Mouse (Mus musculus): ENCODE data around the gene Frmd4b. TPM values are rescaled to one million over a fixed set of nuclear protein-coding genes. Genes with fewer than 3 reads are reported as not detected.

Gene Frmd4b
- total RNA-seq (2021): 10 to 100 TPM; 31.2 to 33.8 TPM
- long read RNA-seq, full-length matches to known transcripts: 5 of 8 reads
- long read RNA-seq, partial matches to known transcripts: 0 of 8 reads
- long read RNA-seq, other reads (novel, unspliced or antisense): 3 of 8 reads

DNA sequence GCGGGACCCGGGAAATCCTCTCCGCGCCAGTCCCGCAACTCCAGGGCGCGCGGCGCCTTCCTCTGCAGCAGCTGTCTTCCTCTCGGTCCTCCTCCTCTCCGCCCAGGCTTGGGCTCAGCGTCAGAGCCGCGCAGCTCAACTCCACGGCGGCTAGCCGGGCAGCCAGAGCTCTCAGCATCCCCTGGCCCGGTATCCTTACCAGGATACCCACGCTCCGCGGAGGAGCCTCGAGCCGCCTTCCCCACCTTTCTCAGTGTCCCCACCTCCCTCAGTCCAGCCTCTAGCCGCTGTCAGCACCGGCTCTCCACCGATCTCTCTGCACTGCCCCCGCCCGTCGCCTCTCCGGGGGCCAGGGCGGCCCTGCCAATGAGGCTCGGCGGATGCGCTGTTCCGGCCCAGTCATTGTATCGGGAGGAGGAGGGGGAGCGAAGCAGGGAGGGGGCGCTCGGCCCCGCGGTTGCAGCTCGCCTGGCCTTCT is at the start of gene Frmd4b:
Gene Frmd4b (minus strand): TSS at position 276 of the 478 bp plus-strand sequence.
- peak; percentile 67 to 76 for DNase-seq (ENCODE audit: low spot score in 2 of 2)

- no peak for DNase-seq (ENCODE audit: low spot score in 2 of 2)
These were observed 49.1 kb upstream of the Frmd4b start for GRCm38 (mm10) chr6:97666417-97666816.

GRCm38 (mm10) chr6:97658921-97659320 is 41.6 kb upstream of the Frmd4b start:
- no peak for DNase-seq (ENCODE audit: low spot score in 2 of 2)

GRCm38 (mm10) chr6:97655986-97656385 is 38.6 kb upstream of the Frmd4b start:
- DNase-seq (ENCODE audit: low spot score in 2 of 2): no peak

DNA sequence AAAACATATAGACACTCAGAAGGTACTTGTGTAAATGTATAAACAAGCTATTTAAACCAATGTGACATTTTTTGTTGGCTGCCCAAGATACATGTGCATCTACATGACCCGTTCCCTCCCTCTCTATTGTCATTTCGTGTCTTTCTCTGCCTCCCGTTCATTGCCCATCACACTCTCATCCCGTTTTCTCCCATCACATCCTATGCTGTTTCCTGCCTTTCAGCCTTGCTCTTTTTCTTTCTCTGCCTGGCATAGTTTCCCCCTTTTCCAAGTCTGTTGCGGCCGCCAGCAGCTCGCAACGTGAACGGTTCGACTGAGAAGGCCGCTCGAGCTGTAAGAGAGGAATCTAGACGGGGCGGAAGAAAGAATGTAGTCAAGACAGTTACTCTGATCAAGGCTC is 30.2 kb upstream of the Frmd4b start:
- DNase-seq (ENCODE audit: low spot score in 2 of 2): no peak

- no peak for DNase-seq (ENCODE audit: low spot score in 2 of 2)
These were observed 6.0 kb upstream of the Frmd4b start for GRCm38 (mm10) chr6:97623330-97623729.

GRCm38 (mm10) chr6:97622236-97622635 is 4.9 kb upstream of the Frmd4b start:
- no peak for DNase-seq (ENCODE audit: low spot score in 2 of 2)

GRCm38 (mm10) chr6:97617774-97618173 is 433 bp upstream of the Frmd4b start:
- no peak for DNase-seq (ENCODE audit: low spot score in 2 of 2)

DNA sequence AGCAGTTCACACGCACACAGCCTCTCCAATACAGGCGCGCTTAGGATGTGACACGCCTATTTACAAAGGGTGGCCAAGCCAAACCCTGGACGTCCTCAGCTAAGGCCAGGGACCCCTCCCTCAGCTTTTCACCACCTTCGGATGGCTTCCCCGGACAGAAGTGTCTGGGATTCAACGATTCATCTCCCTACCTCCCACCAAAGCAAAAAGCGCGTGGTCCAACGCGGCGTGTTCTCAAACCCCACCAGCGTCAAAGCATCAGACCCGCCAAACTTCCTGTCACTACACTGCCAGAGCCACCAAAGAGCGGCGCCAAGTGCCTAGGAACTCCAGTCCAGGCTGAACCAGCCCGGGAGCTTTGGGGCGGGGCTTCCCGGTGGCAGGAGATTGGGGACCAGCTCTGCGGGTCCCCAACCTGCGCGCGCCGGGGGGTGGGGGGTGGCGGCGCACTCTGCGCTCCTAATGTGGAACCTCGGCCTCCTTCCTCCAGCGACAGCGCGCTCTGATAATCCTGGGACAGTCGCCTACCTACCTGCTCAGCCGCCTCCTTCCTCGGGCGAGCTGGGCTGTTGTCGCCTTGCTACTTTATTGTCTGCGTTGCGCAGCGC is 579 bp downstream of the Frmd4b start:
- peak; percentile 58 to 65 for DNase-seq (ENCODE audit: low spot score in 2 of 2)

DNA sequence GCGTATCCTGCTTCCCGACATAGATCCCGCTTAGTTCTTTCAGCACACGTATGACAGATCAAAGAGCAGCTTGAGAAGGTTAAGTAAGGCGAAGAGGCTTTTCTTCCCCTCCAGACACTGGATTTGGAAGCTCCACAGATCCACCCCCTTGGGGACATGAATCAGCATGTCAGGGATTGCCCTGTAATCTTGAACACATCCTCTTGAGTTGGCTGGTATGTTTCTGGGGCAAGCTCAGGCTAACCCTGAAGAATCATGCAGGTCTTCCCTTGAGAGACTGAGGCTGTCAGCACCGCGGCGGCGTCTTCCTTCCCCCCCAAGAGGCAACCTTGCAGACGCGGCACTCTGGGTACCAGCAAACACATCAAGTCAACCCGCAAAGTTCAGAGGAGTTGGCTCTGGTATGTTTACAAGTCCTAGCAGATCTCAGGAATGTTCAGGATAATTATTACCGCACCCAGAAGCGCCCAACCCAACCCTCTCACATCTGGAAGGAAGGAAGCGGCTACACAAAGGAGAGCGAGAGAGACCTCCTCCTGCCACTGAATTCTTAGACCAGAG is 1.4 kb downstream of the Frmd4b start:
- DNase-seq (ENCODE audit: low spot score in 2 of 2): no peak

DNA sequence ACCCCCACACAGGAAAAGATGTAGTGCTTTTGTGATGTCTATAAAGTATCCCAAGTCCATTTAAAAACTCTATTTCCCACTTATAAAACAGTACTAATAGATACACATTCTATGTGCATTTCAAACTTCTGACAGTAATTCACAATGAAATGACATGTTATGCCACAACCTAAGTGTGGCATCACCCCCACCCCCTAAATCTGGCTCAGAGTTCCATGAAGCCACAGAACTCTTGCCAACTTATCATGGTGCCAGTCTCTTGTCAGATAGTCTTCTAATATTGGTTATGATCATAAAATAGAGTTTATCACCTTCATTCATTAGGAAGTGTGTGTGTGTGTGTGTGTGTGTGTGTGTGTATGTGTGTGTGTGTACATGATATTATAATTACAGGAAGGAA is 3.2 kb downstream of the Frmd4b start:
- no peak for DNase-seq (ENCODE audit: low spot score in 2 of 2)

- DNase-seq (ENCODE audit: low spot score in 2 of 2): no peak
These were observed 4.5 kb downstream of the Frmd4b start for GRCm38 (mm10) chr6:97612861-97613260.

DNA sequence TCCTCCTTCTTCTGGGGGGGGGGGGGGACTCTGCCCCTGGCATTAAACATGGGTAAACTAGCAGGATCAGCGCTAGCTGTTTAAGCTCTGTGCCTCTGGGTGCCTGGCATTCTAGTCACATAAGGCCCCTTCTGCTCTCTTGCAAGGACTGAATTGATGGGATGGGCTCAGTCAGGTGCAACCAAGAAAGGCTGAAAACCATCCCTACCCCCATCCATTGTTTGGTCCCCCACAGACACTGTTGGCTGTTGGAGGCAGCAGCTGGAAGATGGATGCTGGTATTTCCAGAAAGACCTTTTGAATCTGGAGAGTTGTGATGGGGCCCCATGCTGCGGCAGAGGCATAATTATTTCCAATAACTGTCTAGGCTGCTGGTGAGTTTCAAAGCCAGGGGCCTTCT is 7.3 kb downstream of the Frmd4b start:
- DNase-seq (ENCODE audit: low spot score in 2 of 2): no peak

- DNase-seq (ENCODE audit: low spot score in 2 of 2): no peak
These were observed 9.7 kb downstream of the Frmd4b start for GRCm38 (mm10) chr6:97607646-97608045.

GRCm38 (mm10) chr6:97595218-97595617 is 22.1 kb downstream of the Frmd4b start:
- no peak for DNase-seq (ENCODE audit: low spot score in 2 of 2)

GRCm38 (mm10) chr6:97594589-97594988 is 22.8 kb downstream of the Frmd4b start:
- DNase-seq (ENCODE audit: low spot score in 2 of 2): no peak

DNA sequence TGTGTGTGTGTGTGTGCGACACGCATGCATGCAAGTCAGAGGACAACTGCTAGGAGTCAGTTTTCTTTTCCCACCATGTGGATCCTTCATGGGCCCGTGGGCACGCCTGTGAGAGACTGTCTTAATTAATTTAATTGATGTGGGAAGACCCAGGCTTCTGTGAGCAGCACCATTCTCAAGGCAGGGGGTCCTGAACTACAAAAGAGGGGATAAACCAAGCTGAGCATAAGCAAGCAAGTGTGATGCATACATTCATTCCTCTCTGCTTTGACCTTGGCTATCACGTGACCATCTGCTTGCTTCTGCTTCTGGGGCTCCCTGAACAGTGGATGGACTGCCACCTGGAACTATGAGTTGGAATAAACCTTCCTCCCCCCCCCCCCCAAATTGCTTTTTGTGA is 27.1 kb downstream of the Frmd4b start:
- no peak for DNase-seq (ENCODE audit: low spot score in 2 of 2)

DNA sequence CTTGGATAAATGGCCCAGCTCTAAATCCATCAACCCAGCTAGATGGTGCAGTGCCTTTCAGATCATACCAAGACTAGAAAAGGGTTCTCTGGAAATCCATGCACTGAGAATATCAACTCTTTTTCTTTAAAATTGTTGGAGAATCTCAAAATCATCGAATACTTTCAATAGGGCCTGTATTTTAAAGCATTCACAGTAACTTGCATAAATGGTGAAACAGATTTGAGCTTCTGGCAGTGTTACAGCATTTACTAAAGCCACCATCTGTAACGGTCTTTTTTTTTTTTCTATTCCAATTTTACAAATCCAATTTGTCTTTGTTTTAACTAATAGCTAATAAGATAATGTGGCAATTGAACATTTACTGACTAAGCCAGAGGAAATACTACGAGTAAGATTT is 27.8 kb downstream of the Frmd4b start:
- DNase-seq (ENCODE audit: low spot score in 2 of 2): no peak

- DNase-seq (ENCODE audit: low spot score in 2 of 2): no peak
These were observed 28.3 kb downstream of the Frmd4b start for GRCm38 (mm10) chr6:97589031-97589430.

- no peak for DNase-seq (ENCODE audit: low spot score in 2 of 2)
These were observed 30.7 kb downstream of the Frmd4b start for GRCm38 (mm10) chr6:97586606-97587005.

DNA sequence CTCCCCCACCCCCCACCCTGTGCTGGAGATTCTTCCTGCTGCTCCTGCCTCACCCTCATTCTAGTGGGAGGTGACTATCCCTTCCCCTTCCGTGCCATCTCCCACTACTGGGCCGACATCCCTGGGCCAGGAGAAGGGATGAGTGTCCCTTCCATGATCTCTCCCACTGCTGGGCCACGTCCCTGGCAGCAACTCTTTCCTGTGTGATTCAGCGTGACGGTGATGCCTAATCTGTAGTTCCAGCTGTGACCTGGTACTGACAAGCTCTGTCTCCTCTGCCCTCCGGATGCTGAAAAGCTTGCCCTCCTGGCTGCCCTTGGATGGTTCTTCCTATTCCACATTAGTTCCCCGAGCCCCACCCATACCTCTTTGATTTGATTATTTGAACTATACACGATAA is 31.3 kb downstream of the Frmd4b start:
- DNase-seq (ENCODE audit: low spot score in 2 of 2): no peak

- no peak for DNase-seq (ENCODE audit: low spot score in 2 of 2)
These were observed 34.6 kb downstream of the Frmd4b start for GRCm38 (mm10) chr6:97582748-97583147.

GRCm38 (mm10) chr6:97581941-97582340 is 35.4 kb downstream of the Frmd4b start:
- DNase-seq (ENCODE audit: low spot score in 2 of 2): no peak

All from layer of hippocampus, postnatal 10 days (tissue).